Mouse (Mus musculus): ENCODE data around the gene Usp49. TPM values are rescaled to one million over a fixed set of nuclear protein-coding genes. Genes with fewer than 3 reads are reported as not detected.

The Usp49 gene
- polyA plus RNA-seq, 1 experiment from 2014 or later = 4.5 TPM

DNA sequence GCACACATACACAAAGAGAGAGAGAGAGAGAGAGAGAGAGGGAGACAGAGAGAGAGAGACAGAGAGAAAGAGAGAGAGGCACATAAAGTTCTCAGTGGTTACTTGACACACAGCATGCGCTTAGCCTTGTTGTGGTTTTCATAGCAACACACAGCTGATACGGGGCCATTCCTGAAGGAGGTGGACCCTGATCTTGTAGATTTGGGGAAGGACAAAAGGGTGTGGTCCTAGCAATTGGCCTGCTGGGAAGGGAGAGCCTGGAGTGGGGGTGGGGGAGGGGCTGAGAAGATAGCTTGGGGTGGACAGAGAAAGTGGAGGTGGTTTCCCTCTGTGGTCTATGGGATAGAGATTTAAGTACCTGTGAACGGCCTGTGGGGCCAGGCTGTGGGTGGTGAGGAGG, 79.5 kb downstream of the Usp49 start:
- WGBS = 47% methylated on average over 3 of the region's 3 CpGs
- Histone ChIP-seq H3K27ac (no peak overlapping the region), H3K9me3 (no peaks in the 10 kb centered on the region), H3K4me3 (no peak overlapping the region), H3K4me1 (peaks cover 39% of the 10 kb centered on the region), H3K27me3 (ENCODE audit: insufficient read depth, poor library complexity, severe bottlenecking) (peaks cover 34% of the 10 kb centered on the region), H3K36me3 (no peaks in the 10 kb centered on the region)
- DNase-seq (ENCODE audit: low spot score) = no peak

GRCm38 (mm10) chr17:47711883-47712282, 81.4 kb downstream of the Usp49 start:
- Histone ChIP-seq H3K36me3 (no peaks in the 10 kb centered on the region), H3K4me1 (peaks cover 38% of the 10 kb centered on the region), H3K9me3 (no peaks in the 10 kb centered on the region), H3K4me3 (no peak overlapping the region), H3K27ac (peak overlapping the region; percentile 36; the same call in 1 of the 2 replicates), H3K27me3 (ENCODE audit: insufficient read depth, poor library complexity, severe bottlenecking) (peaks cover 20% of the 10 kb centered on the region)
- DNase-seq (ENCODE audit: low spot score) = no peak
- WGBS = 21% methylated on average over 6 of the region's 6 CpGs

DNA sequence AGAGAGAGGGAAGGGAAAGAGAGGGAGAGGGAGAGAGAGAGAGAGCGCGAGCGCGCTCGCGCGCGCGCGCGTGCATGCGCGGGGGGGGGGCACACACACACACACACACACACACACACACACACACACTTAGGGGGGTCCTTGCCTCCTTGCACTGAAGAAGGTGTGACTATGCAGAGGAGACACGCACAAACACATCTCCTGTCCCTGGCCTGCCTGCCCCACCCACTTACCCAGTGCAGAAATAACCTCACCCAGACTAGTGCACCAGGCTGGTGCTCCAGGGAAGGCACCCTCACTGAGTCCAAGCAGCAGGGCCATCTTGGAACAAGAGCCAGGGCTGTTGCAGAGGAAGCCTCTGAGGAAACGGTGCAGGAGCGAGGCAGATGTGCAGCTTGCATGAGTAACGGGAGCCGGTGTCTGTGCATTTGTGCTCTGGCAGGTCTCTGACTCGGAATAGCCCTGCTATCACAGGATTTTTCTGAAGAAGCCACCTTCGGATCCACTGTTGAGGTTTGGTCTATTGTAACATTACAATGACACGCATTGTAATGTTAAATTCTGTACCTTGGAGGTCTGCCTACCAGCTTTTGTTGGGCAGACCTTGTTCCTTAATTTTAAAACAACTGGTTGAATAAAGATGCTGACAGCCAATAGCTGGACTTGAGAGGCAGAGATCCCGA, 82.5 kb downstream of the Usp49 start:
- no peak overlapping the region for H3K4me3 ChIP-seq
- H3K36me3 ChIP-seq = no peaks in the 10 kb centered on the region
- H3K27me3 ChIP-seq (ENCODE audit: insufficient read depth, poor library complexity, severe bottlenecking) = peaks cover 16% of the 10 kb centered on the region
- no peaks in the 10 kb centered on the region for H3K9me3 ChIP-seq
- peaks cover 34% of the 10 kb centered on the region for H3K4me1 ChIP-seq
- 0 out of 2 replicates have a peak overlapping the region, but pooled peaks have one; percentile 4 for H3K27ac ChIP-seq
- 57% methylated on average over 9 of the region's 22 CpGs for WGBS
- DNase-seq (ENCODE audit: low spot score) = no peak

DNA sequence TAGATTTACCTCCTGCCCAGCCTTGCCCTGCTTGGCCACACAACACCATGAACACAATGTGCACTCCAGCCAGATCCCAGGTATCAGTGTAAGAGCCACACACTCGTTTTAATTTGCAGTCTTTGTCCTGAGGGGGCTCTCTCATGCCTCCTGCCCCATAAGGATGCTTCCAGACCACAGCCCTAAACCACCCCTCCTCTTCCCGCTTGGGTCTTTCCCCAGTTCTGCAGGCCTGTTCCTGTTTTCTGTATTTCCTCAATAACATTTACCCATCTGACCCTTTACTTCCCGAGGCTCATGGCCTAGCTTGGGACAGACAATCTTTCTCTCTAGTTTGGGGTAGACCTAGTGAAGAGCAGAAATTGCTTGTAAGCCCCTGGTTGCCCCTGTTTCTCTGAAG, 84.5 kb downstream of the Usp49 start:
- no peak overlapping the region for H3K4me3 ChIP-seq
- peaks cover 16% of the 10 kb centered on the region for H3K27me3 ChIP-seq (ENCODE audit: insufficient read depth, poor library complexity, severe bottlenecking)
- H3K27ac ChIP-seq = no peak overlapping the region; the same call in 1 of the 2 replicates
- 58% methylated on average over 3 of the region's 3 CpGs for WGBS
- peaks cover 29% of the 10 kb centered on the region for H3K4me1 ChIP-seq
- no peaks in the 10 kb centered on the region for H3K9me3 ChIP-seq
- DNase-seq (ENCODE audit: low spot score) = no peak
- H3K36me3 ChIP-seq = no peaks in the 10 kb centered on the region

DNA sequence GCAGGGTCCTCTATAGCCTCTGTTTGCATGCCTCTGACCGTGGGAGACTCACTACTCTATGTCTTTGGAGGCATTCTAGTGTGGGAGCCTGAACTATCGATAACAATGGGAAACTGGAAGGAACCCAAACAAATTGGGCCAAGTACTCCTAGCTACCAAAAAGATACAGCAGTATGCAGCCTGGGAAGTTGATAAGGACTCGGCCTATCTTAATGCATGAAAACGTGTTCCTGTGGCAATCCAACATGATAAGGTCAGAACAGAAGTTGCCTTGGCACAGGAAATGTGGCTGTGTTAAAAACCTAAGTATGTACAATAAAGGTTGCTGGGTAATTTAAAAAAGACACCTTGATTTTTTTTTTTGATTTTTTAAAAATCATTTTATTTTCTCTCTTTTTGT, 90.7 kb downstream of the Usp49 start:
- WGBS = 49% methylated on average over 4 of the region's 4 CpGs
- no peak overlapping the region for H3K4me3 ChIP-seq

GRCm38 (mm10) chr17:47726566-47726965, 96.1 kb downstream of the Usp49 start, which contains the start of gene Pgc:
TSS of gene Pgc (plus strand) at chr17:47726842.
- peaks cover 12% of the 10 kb centered on the region; the same call in 1 of the 2 replicates for H3K4me1 ChIP-seq
- WGBS = 78% methylated on average over 11 of the region's 11 CpGs
- H3K9me3 ChIP-seq = no peaks in the 10 kb centered on the region
- H3K36me3 ChIP-seq = no peaks in the 10 kb centered on the region
- no peak within 1 kb of the TSS for H3K27ac ChIP-seq
- peaks cover 17% of the 10 kb centered on the region; the same call in 1 of the 2 replicates for H3K27me3 ChIP-seq (ENCODE audit: insufficient read depth, poor library complexity, severe bottlenecking)
- no peak for DNase-seq (ENCODE audit: low spot score)
- H3K4me3 ChIP-seq = no peak within 1 kb of the TSS

More for the DNA sequence above, 90.7 kb downstream of the Usp49 start:
- DNase-seq (ENCODE audit: low spot score) = no peak
- Histone ChIP-seq H3K36me3 (no peaks in the 10 kb centered on the region), H3K27ac (no peak overlapping the region), H3K4me1 (peaks cover 10% of the 10 kb centered on the region), H3K27me3 (ENCODE audit: insufficient read depth, poor library complexity, severe bottlenecking) (peaks cover 10% of the 10 kb centered on the region; the same call in 1 of the 2 replicates), H3K9me3 (no peaks in the 10 kb centered on the region)

DNA sequence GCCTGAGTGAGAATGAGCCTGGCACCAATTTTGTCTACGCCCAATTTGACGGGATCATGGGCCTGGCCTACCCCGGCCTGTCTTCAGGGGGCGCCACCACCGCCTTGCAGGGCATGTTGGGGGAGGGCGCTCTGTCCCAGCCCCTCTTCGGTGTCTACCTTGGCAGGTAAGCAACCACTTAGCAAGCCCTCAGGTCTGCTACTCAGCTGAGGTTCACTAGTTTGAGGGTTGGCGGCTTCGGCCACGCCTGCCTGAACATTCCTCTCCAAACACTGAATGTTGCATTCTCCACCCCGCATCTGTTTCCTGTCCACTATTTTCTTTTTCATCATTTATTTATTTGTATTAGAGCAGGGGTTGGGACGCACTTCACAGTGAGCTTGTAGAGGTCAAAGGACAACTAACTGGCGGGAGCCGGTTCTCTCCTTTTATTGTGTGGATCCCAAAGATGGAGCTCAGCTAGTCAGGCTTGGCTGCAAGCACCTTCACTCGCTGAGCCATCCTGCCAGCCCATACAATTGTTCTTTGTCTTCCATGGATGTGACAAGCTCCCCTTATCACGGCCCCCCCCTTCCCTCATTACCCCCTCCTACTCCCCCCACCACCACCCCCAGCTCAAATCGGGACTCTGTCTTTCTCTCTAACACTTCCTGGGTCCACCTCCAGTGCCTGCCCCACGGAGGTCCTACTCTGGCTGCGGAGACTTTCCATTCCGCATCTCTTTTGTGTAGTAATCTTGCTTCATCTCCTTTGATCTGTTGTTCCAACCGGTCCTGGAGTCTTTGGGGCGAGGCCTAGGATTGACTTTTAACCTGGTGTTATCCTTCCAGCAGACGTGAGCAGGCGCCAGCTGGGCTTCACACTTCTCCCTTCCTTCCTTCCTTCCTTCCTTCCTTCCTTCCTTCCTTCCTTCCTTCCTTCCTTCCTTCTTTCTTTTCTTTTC, 100.4 kb downstream of the Usp49 start:
- Histone ChIP-seq H3K27me3 (ENCODE audit: insufficient read depth, poor library complexity, severe bottlenecking) (peaks cover 21% of the 10 kb centered on the region; the same call in 1 of the 2 replicates), H3K9me3 (no peaks in the 10 kb centered on the region), H3K27ac (0 out of 2 replicates have a peak overlapping the region, but pooled peaks have one; percentile 10), H3K4me1 (peaks cover 7% of the 10 kb centered on the region; the same call in 1 of the 2 replicates), H3K36me3 (no peaks in the 10 kb centered on the region), H3K4me3 (no peak overlapping the region)
- no peak for DNase-seq (ENCODE audit: low spot score)
- 53% methylated on average over 24 of the region's 24 CpGs for WGBS

DNA sequence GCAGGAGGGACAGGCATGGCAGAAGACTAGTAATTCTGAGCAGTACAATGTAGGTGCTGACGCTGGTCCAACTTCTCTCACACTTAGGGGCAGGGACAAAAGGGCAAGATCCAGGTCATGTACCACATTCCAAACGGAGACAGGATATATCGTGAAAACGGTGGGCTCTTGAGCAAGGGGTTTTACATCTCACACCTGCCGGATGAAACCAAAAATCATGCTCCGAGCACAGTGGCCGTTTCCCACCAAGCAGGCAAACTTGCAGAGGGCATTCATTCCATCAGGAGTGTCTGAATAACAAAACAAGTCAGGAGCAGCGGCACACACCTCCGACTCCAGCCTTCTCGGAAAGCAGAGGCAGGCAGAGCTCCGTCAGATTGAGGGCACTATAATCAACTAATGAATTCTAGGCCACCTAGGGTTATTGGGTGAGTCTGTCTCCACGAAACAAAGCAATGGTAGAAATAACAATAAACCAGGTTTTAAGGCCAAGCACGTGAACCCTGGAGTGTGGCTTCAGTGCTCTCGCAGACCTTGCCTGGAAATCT, 105.1 kb downstream of the Usp49 start:
- Histone ChIP-seq H3K36me3 (no peaks in the 10 kb centered on the region), H3K27me3 (ENCODE audit: insufficient read depth, poor library complexity, severe bottlenecking) (peaks cover 29% of the 10 kb centered on the region), H3K4me3 (no peak overlapping the region), H3K9me3 (no peaks in the 10 kb centered on the region), H3K27ac (no peak overlapping the region), H3K4me1 (peaks cover 36% of the 10 kb centered on the region)
- no peak for DNase-seq (ENCODE audit: low spot score)
- 73% methylated on average over 14 of the region's 14 CpGs for WGBS

Other genes starting within 250 kb of the Usp49 start
- 3.2 and 4.7 TPM in 2 replicates for gene Guca1b, start 245.3 kb upstream of the Usp49 start, polyA plus RNA-seq (2016; fragmentation: Nextera tagmentation; extraction: Ambion mirVana)
- gene Guca1a, start 230.1 kb upstream of the Usp49 start, polyA plus RNA-seq (2016; fragmentation: Nextera tagmentation; extraction: Ambion mirVana) = 2.3 and 3.6 TPM in 2 replicates
- gene AI661453, start 194.1 kb upstream of the Usp49 start, polyA plus RNA-seq (2016; fragmentation: Nextera tagmentation; extraction: Ambion mirVana) = 0.99 and 1.1 TPM in 2 replicates
- 0.63 and 1.3 TPM in 2 replicates for gene 1700001C19Rik, start 193.3 kb upstream of the Usp49 start, polyA plus RNA-seq (2016; fragmentation: Nextera tagmentation; extraction: Ambion mirVana)
- gene Taf8, start 128.4 kb upstream of the Usp49 start, polyA plus RNA-seq (2016; fragmentation: Nextera tagmentation; extraction: Ambion mirVana) = 23.0 and 28.5 TPM in 2 replicates
- 552 and 644 TPM in 2 replicates for gene Ccnd3, start 125.6 kb upstream of the Usp49 start, polyA plus RNA-seq (2016; fragmentation: Nextera tagmentation; extraction: Ambion mirVana)
- gene Bysl, start 19.2 kb upstream of the Usp49 start, polyA plus RNA-seq (2016; fragmentation: Nextera tagmentation; extraction: Ambion mirVana) = 37.0 and 43.0 TPM in 2 replicates
- gene Med20, start 19.1 kb upstream of the Usp49 start, polyA plus RNA-seq (2016; fragmentation: Nextera tagmentation; extraction: Ambion mirVana) = 36.5 and 42.8 TPM in 2 replicates
- gene Gm20517, start 19.1 kb upstream of the Usp49 start, polyA plus RNA-seq (2016; fragmentation: Nextera tagmentation; extraction: Ambion mirVana) = 1.6 and 2.1 TPM in 2 replicates
- 320 and 356 TPM in 2 replicates for gene Tomm6, start 57.7 kb downstream of the Usp49 start, polyA plus RNA-seq (2016; fragmentation: Nextera tagmentation; extraction: Ambion mirVana)
- 4.6 and 5.2 TPM in 2 replicates for gene Frs3, start 58.3 kb downstream of the Usp49 start, polyA plus RNA-seq (2016; fragmentation: Nextera tagmentation; extraction: Ambion mirVana)
- gene Gm21981, start 63.8 kb downstream of the Usp49 start, polyA plus RNA-seq (2016; fragmentation: Nextera tagmentation; extraction: Ambion mirVana) = 0.14 and 0.16 TPM in 2 replicates
- gene Prickle4, start 64.0 kb downstream of the Usp49 start, polyA plus RNA-seq (2016; fragmentation: Nextera tagmentation; extraction: Ambion mirVana) = 0.79 TPM in 1 of 2 replicates, not detected in the other
- 0.49 and 0.67 TPM in 2 replicates for gene Pgc, start 96.2 kb downstream of the Usp49 start, polyA plus RNA-seq (2016; fragmentation: Nextera tagmentation; extraction: Ambion mirVana)
- 15.3 and 19.3 TPM in 2 replicates for gene Tfeb, start 106.3 kb downstream of the Usp49 start, polyA plus RNA-seq (2016; fragmentation: Nextera tagmentation; extraction: Ambion mirVana)
- gene Mdfi, start 204.0 kb downstream of the Usp49 start, polyA plus RNA-seq (2016; fragmentation: Nextera tagmentation; extraction: Ambion mirVana) = 15.3 and 17.7 TPM in 2 replicates